Mouse (Mus musculus) heart, postnatal 10 days (tissue): Measurements from ENCODE around the gene Olfr1395. TPM values are rescaled to one million over a fixed set of nuclear protein-coding genes. Genes with fewer than 3 reads are reported as not detected.

Source experiments
- DNase-seq, 2 experiments: peaks; one replicate each; pipeline ENCODE4 v3.0.0; 2021
- intact Hi-C: fragments of 180-260 bp; cut with DNase I; formaldehyde crosslinking; loops from one replicate; pipeline ENCODE4 v1.15.1; 2025
- total RNA-seq, 2 experiments: library from RNA; stranded (reverse); gene quantifications; 2 replicates each; pipeline ENCODE4 v1.2.3; 2021

The Olfr1395 gene
- not detected for total RNA-seq

- intact Hi-C loops: no loop called here
- DNase-seq: no peak
These were observed at the start of gene Olfr1395 for GRCm38 (mm10) chr11:49141974-49142373. TSS of gene Olfr1395 (plus strand) at chr11:49142274.

GRCm38 (mm10) chr11:49092786-49093185 is 49.3 kb upstream of the Olfr1395 start:
- DNase-seq: no peak
- intact Hi-C loops: no loop called here

- no peak for DNase-seq
- intact Hi-C loops: no loop called here
These were observed 48.0 kb upstream of the Olfr1395 start for GRCm38 (mm10) chr11:49093861-49094660.

- intact Hi-C loops: no loop called here
- no peak for DNase-seq
These were observed 46.7 kb upstream of the Olfr1395 start for GRCm38 (mm10) chr11:49095367-49095766.

GRCm38 (mm10) chr11:49100409-49100808 is 41.7 kb upstream of the Olfr1395 start:
- DNase-seq: no peak
- intact Hi-C loops: no loop called here

GRCm38 (mm10) chr11:49101500-49101899 is 40.6 kb upstream of the Olfr1395 start:
- intact Hi-C loops: no loop called here
- no peak for DNase-seq

GRCm38 (mm10) chr11:49103047-49103693 is 38.9 kb upstream of the Olfr1395 start:
- peak; percentile 86 to 94 for DNase-seq
- intact Hi-C loops: loop anchor here (1.0 to 2.0 kb wide), 3 partner anchors 168 to 312 kb away; no protein-coding TSS in a partner anchor

GRCm38 (mm10) chr11:49105752-49106151 is 36.3 kb upstream of the Olfr1395 start:
- intact Hi-C loops: loop anchor here (5.0 kb wide), 1 partner anchor 147 kb away; no protein-coding TSS in a partner anchor
- no peak for DNase-seq

- intact Hi-C loops: loop anchor here (5.0 kb wide), 1 partner anchor 144 kb away; no protein-coding TSS in a partner anchor
- DNase-seq: no peak
These were observed 34.2 kb upstream of the Olfr1395 start for GRCm38 (mm10) chr11:49107650-49108537.

- DNase-seq: peak in 1 of 2 experiments; percentile 41
- intact Hi-C loops: loop anchor here (5.0 kb wide), 1 partner anchor 143 kb away; no protein-coding TSS in a partner anchor
These were observed 33.2 kb upstream of the Olfr1395 start for GRCm38 (mm10) chr11:49108833-49109232.

GRCm38 (mm10) chr11:49111000-49111399 is 31.1 kb upstream of the Olfr1395 start:
- intact Hi-C loops: no loop called here

GRCm38 (mm10) chr11:49112624-49113219 is 29.4 kb upstream of the Olfr1395 start:
- no peak for DNase-seq
- intact Hi-C loops: loop anchor here (2.0 kb wide), 1 partner anchor 74 kb away; the partner anchor contains the start of gene Btnl9

More at GRCm38 (mm10) chr11:49111000-49111399, 31.1 kb upstream of the Olfr1395 start:
- no peak for DNase-seq

GRCm38 (mm10) chr11:49114158-49114557 is 27.9 kb upstream of the Olfr1395 start:
- no peak for DNase-seq
- intact Hi-C loops: no loop called here

GRCm38 (mm10) chr11:49114774-49115173 is 27.3 kb upstream of the Olfr1395 start, which contains the start of gene Olfr1396:
TSS of gene Olfr1396 (minus strand) at chr11:49114874.
- intact Hi-C loops: no loop called here
- no peak for DNase-seq

GRCm38 (mm10) chr11:49119635-49120034 is 22.4 kb upstream of the Olfr1395 start:
- intact Hi-C loops: no loop called here
- DNase-seq: no peak

GRCm38 (mm10) chr11:49124169-49124568 is 17.9 kb upstream of the Olfr1395 start:
- no peak for DNase-seq
- intact Hi-C loops: no loop called here

GRCm38 (mm10) chr11:49154077-49154476 is 12.0 kb downstream of the Olfr1395 start, which contains the start of gene Olfr1394:
TSS of gene Olfr1394 (plus strand) at chr11:49154377.
- no peak for DNase-seq
- intact Hi-C loops: no loop called here

GRCm38 (mm10) chr11:49156821-49157814 is 15.0 kb downstream of the Olfr1395 start:
- intact Hi-C loops: no loop called here
- DNase-seq: no peak
